Mouse (Mus musculus) cortical plate, adult 2 months (tissue): ENCODE results near the gene Btbd19.

Experiments used
- CTCF ChIP-seq: fragments of 200-500 bp; IDR thresholded peaks from 2 replicates; pipeline ENCODE4 v1.5.1; 2011; ENCODE audit warnings: mild to moderate bottlenecking, control low read depth, low read length; ENCODE audit not compliant: insufficient read depth; ENCODE audit errors: extremely low read depth
- POLR2A ChIP-seq: fragments of 200-500 bp; IDR thresholded peaks from 2 replicates; pipeline ENCODE4 v1.6.1; 2011; ENCODE audit warnings: mild to moderate bottlenecking, low read length, control low read depth; ENCODE audit not compliant: insufficient read depth; ENCODE audit errors: extremely low read depth

DNA sequence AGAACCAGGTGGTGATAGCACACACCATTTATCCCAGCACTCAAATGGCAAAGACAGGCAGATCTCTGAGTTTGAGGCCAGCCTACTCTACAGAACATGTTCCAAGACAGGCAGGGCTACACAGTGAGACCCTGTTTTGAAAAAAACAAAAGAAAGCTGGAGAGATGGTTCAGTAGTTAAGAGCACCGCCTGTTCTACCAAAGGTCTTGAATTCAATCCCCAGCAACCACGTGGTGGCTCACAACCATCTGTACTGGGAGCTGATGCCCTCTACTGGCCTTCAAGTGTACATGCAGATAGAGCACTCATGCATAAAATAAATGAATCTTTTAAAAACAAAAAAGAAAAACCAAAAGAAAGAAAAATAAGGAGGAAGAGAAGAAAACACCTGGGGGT, 13.7 kb upstream of the Btbd19 start:
- peak; percentile 67 for TF ChIP-seq CTCF
- no peak for TF ChIP-seq POLR2A
